Mouse (Mus musculus): Measurements from ENCODE around the gene Chka.

DNA sequence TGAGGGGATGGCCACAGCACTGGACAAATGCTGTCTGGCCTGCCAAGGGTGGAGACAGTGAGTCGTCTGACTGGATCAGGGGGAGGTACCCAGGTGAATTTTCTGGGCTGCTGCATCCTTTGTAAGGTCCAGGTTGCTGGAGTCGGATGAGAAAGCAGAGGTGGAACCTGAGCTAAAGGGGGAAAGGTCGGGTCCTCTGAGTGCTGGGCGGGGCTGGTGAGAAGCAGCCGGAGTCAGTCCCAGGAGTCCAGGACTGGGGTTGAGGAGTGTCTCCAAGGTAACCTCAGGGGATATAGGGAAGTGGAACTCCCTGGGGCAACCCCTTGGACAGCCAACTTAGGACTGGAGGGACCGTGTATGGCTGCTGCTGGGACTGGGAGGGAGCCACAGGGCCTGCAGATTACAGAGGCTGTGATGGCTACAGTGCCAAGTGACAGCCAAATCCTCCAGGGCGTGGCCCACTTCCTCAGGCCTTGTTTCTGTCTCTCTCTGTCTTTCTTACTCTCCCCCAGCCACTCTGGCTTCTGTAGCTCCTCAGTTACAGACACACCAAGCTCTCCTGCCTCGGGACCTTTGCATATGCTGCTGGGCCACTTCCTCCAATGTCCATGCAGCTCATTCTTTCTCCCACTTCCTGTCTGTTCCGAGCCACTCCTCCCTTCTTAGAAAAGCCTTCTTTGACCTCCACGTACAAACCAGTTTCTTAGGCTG is 71.2 kb downstream of the Chka start:
- TF ChIP-seq E2F4 (IDR thresholded peaks at IDR 0.05; ENCODE audit: insufficient read depth) = no peak
- TF ChIP-seq POLR2A (IDR thresholded peaks at IDR 0.05; ENCODE audit: insufficient read length, low read depth) = no peak
- no peak for TF ChIP-seq TCF12 (IDR thresholded peaks at IDR 0.05; ENCODE audit: insufficient read depth, poor library complexity, severe bottlenecking)
- TF ChIP-seq MAX (IDR thresholded peaks at IDR 0.05; ENCODE audit: low read depth) = no peak
- TF ChIP-seq SRF (IDR thresholded peaks at IDR 0.05; ENCODE audit: control insufficient read depth, insufficient read length, low read depth) = no peak
- TF ChIP-seq USF1 (IDR thresholded peaks at IDR 0.05; ENCODE audit: low read depth) = no peak
- TF ChIP-seq REST (IDR thresholded peaks at IDR 0.05; ENCODE audit: insufficient read depth, insufficient read length) = no peak
- TF ChIP-seq MYOD1 (IDR thresholded peaks at IDR 0.05; ENCODE audit: control insufficient read depth in 1 of 3, insufficient read length in 2 of 3, low read depth in 2 of 3) = peak in 1 of 3 experiments; percentile 34
- TF ChIP-seq CEBPB (IDR thresholded peaks at IDR 0.05; ENCODE audit: insufficient read depth, poor library complexity, severe bottlenecking) = no peak
- TF ChIP-seq POLR2AphosphoS2 (IDR thresholded peaks at IDR 0.05; ENCODE audit: insufficient read length, low read depth) = no peak
- peak in 1 of 3 experiments; percentile 33 for TF ChIP-seq MYOG (IDR thresholded peaks at IDR 0.05; ENCODE audit: control insufficient read depth in 1 of 3, insufficient read depth in 1 of 3, insufficient read length in 2 of 3, low read depth in 2 of 3)
